Mouse (Mus musculus): ENCODE measurements around the gene Msln.

The Msln gene

DNA sequence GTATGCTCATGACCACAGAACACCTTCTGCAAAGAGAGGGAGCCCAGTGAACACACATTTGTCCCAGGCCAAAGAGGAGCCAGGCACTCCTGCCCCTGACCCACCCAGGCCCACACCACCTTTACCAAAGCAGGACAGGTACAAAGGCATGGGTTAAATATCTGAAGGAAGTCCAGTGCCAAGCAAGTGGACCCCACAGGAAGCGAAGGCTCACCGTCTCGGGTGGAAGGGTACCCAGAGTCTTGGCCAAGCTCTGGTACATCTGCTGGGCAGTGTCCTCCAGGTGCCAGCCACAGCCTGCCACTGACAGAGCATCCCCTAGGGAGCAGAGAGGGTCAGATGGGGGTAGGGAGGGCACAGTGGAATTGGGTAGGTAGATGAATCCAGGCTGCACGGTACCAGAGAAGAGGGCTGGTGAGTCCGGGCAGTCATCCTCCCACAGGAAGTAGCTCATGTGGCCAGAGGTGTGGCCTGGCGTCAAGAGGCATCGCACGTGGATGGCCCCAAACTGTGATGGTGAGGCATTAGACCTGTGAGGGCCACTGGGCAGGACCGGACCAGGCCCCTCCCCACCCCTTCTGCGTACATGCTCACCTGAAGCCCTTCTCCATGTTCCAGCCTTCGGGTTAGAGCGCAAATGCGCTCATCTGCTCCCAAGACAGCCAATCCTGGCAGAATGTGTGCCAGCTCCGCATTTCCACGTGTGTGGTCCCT lies 29.8 kb upstream of the Msln start:
- ChIA-PET CTCF (interaction anchor here in 3 of 4 experiments (1.2 to 2.9 kb wide), 4 partner anchors 10 to 52 kb away, joined by 4 to 20 read pairs (median 8); partner anchors contain the start of gene Narfl (in 3 of the 3)), POLR2A (interaction anchor here (1.0 to 3.1 kb wide), 15 partner anchors 8 to 68 kb away, joined by 3 to 25 read pairs (median 6); partner anchors contain the start of genes Narfl (in 4 of the 4), Metrn (in 3 of the 4), Chtf18 (in 1 of the 4) and Gng13 (in 1 of the 4))

GRCm38 (mm10) chr17:25783086-25783485 lies 28.9 kb upstream of the Msln start:
- POLR2A ChIA-PET, result interaction anchor here in 3 of 4 experiments (1.1 to 3.1 kb wide), 9 partner anchors 9 to 67 kb away, joined by 3 to 14 read pairs (median 5); partner anchors contain the start of genes Narfl (in 2 of the 3), Chtf18 (in 1 of the 3), Gng13 (in 1 of the 3) and Rpusd1 (in 1 of the 3)
- CTCF ChIA-PET, result interaction anchor here in 1 of 4 experiments (1.1 kb wide), 1 partner anchor 19 kb away, joined by 4 read pairs; no protein-coding TSS in a partner anchor

GRCm38 (mm10) chr17:25781339-25781738 lies 27.2 kb upstream of the Msln start:
- POLR2A ChIA-PET, result interaction anchor here in 3 of 4 experiments (0.6 to 3.1 kb wide), 21 partner anchors 8 to 65 kb away, joined by 3 to 14 read pairs (median 4); partner anchors contain the start of genes Chtf18 (in 2 of the 3), Fam173a (in 2 of the 3), Metrn (in 2 of the 3) and Narfl (in 2 of the 3)
- CTCF ChIA-PET, result interaction anchor here in 2 of 4 experiments (0.6 to 1.9 kb wide), 6 partner anchors 8 to 58 kb away, joined by 3 to 7 read pairs (median 3); partner anchors contain the start of genes Narfl (in 2 of the 2), Chtf18 (in 1 of the 2) and Rpusd1 (in 1 of the 2)

GRCm38 (mm10) chr17:25777948-25778347 lies 23.8 kb upstream of the Msln start:
- ChIA-PET CTCF (interaction anchor here in 1 of 4 experiments (1.1 kb wide), 1 partner anchor 54 kb away, joined by 4 read pairs; no protein-coding TSS in a partner anchor), POLR2A (interaction anchor here in 2 of 4 experiments (1.0 to 1.9 kb wide), 6 partner anchors 7 to 54 kb away, joined by 3 to 5 read pairs (median 4); partner anchors contain the start of genes Chtf18 (in 1 of the 2) and Haghl (in 1 of the 2))

DNA sequence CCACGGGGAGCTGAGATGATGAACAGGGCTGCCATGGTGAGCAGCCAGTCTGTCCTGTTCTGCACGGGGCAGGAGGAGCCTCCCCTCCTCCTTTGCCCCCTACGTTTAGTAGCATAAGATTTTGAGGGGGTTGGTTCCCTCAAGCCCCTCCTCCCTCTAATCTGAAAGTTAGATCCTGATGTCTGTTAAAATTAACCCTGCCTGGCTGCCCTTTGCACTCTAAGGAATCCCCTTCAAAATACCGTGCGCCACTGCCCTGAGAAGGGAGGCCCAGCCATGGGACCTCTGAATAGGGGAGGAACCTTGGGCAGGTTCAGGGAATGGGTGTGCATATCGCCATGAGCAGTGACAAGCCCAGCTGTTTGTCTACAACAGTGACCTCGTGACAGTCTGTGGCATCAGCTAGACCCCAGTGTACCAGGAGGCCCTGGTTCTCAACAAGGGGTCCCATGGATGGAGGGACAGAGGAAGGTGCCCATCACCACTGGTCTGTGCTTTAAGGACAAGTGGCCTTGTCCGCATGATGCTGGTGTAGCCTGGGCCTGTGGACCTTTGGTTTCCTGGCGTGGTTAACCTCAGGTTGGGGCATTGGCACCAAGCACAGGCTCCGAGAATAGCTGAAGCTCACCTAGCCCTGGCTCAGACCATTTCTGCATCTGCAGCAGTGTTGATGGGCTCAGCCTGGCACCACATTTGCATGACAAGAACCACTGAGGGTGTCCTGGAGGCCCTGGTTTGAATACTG lies 21.3 kb upstream of the Msln start:
- CTCF ChIA-PET, result interaction anchor here in 2 of 4 experiments (1.2 to 2.7 kb wide), 2 partner anchors 26 kb away, joined by 4 to 10 read pairs; no protein-coding TSS in a partner anchor
- POLR2A ChIA-PET, result interaction anchor here in 2 of 4 experiments (0.6 to 4.1 kb wide), 7 partner anchors 10 to 889 kb away, joined by 4 to 31 read pairs (median 13); partner anchors contain the start of genes Chtf18 (in 2 of the 2), Rpusd1 (in 2 of the 2), Haghl (in 1 of the 2) and Spsb3 (in 1 of the 2)

DNA sequence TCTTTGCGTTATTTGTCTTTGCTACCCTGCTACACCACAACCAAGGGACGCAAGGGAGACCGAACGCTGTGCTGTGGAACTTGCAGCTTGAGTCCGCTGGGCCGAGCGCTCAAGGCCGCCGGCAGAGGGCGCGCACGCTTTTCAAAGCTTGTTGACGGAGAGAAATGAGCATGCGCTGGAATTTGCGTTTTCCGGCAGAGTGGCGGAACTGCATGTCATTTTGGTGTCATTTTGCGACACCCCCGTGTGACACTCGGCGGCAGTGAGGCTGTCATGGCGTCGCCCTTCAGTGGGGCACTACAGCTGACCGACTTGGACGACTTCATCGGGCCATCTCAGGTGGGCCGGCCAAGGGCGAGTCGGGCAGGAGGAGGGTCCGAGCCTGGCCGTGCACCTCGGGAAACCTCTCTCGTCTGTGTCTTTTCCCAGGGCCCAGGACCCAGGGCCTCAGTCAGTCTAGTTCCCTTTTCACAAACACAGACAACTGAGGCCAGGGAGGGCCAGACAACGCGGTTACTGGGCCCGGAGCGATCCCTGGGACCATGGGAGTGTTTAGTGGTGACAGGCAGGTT lies 19.5 kb upstream of the Msln start, which contains the start of gene Narfl:
Gene Narfl (plus strand): TSS at position 228 of the 572 bp plus-strand sequence.
- POLR2A ChIA-PET, result interaction anchor here (0.6 to 4.1 kb wide), 33 partner anchors 8 to 479 kb away, joined by 3 to 31 read pairs (median 6); partner anchors contain the start of genes Chtf18 (in 3 of the 4), Haghl (in 3 of the 4), Rpusd1 (in 3 of the 4) and Stub1 (in 2 of the 4)

GRCm38 (mm10) chr17:25769331-25769730 lies 15.2 kb upstream of the Msln start:
- ChIA-PET CTCF (interaction anchor here in 1 of 4 experiments (1.2 kb wide), 1 partner anchor 10 kb away, joined by 3 read pairs; no protein-coding TSS in a partner anchor), POLR2A (interaction anchor here in 3 of 4 experiments (0.6 to 5.6 kb wide), 18 partner anchors 8 to 908 kb away, joined by 3 to 49 read pairs (median 4); partner anchors contain the start of genes Chtf18 (in 1 of the 3), Haghl (in 1 of the 3), Msln (in 1 of the 3) and Rpusd1 (in 1 of the 3))

More for the DNA sequence above, 19.5 kb upstream of the Msln start, which contains the start of gene Narfl:
- CTCF ChIA-PET, result interaction anchor here (0.6 to 2.7 kb wide), 47 partner anchors 8 to 296 kb away, joined by 3 to 20 read pairs (median 5); partner anchors contain the start of genes Chtf18 (in 4 of the 4), Rpusd1 (in 4 of the 4), Haghl (in 2 of the 4) and Metrn (in 2 of the 4)

DNA sequence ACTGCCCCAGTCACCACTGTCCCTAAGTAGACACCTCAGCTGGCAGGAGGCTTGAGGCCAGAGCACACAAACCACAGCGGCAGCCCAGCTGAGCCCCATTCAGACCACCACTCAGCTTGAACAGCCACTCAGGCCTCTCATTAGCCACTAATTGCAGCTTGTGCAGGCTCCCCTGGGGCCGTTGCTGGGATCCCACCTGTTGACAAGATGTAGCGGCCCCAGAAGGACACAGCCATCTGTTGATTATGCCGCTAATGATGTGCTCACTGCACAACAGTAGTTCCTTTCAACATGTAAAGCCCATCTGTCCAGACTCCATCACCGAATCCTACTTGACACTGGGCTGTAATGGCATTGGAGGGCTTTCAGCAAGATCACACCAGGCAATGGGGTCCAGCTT lies 11.7 kb upstream of the Msln start:
- POLR2A ChIA-PET, result interaction anchor here (0.6 to 5.6 kb wide), 9 partner anchors 8 to 837 kb away, joined by 3 to 49 read pairs (median 4); partner anchors contain the start of gene Stub1 (in 1 of the 4)
- CTCF ChIA-PET, result interaction anchor here in 1 of 4 experiments (2.5 kb wide), 1 partner anchor 34 kb away, joined by 6 read pairs; no protein-coding TSS in a partner anchor

GRCm38 (mm10) chr17:25762591-25762990 lies 8.4 kb upstream of the Msln start:
- ChIA-PET POLR2A (interaction anchor here in 3 of 4 experiments (0.5 to 11.8 kb wide), 11 partner anchors 9 to 474 kb away, joined by 3 to 137 read pairs (median 4); partner anchors contain the start of genes Chtf18 (in 2 of the 3), Rpusd1 (in 2 of the 3), Metrn (in 1 of the 3) and Msln (in 1 of the 3)), CTCF (interaction anchor here (0.6 to 1.6 kb wide), 5 partner anchors 11 to 746 kb away, joined by 3 to 7 read pairs (median 4); partner anchors contain the start of gene Narfl (in 1 of the 4))

- ChIA-PET POLR2A (interaction anchor here in 3 of 4 experiments (0.5 to 11.8 kb wide), 9 partner anchors 8 to 112 kb away, joined by 3 to 137 read pairs (median 5); partner anchors contain the start of genes Chtf18 (in 2 of the 3), Rpusd1 (in 2 of the 3) and Stub1 (in 1 of the 3)), CTCF (interaction anchor here in 2 of 4 experiments (0.6 to 1.4 kb wide), 4 partner anchors 12 to 475 kb away, joined by 3 to 7 read pairs (median 4); partner anchors contain the start of genes Narfl (in 2 of the 2), Chtf18 (in 1 of the 2) and Rpusd1 (in 1 of the 2))
Observed at GRCm38 (mm10) chr17:25761561-25761970, 7.4 kb upstream of the Msln start.

GRCm38 (mm10) chr17:25760148-25760547 lies 6.0 kb upstream of the Msln start:
- ChIA-PET CTCF (interaction anchor here in 2 of 4 experiments (0.9 to 2.2 kb wide), 5 partner anchors 10 to 28 kb away, joined by 3 to 9 read pairs (median 3); partner anchors contain the start of gene Narfl (in 1 of the 2)), POLR2A (interaction anchor here in 3 of 4 experiments (0.7 to 11.8 kb wide), 16 partner anchors 9 to 72 kb away, joined by 3 to 137 read pairs (median 4); partner anchors contain the start of genes Chtf18 (in 2 of the 3), Narfl (in 2 of the 3), Rpusd1 (in 2 of the 3) and Fam173a (in 1 of the 3))

- CTCF ChIA-PET, result interaction anchor here in 2 of 4 experiments (0.9 to 1.4 kb wide), 2 partner anchors 34 to 190 kb away, joined by 3 to 5 read pairs; no protein-coding TSS in a partner anchor
- POLR2A ChIA-PET, result interaction anchor here (0.6 to 11.8 kb wide), 33 partner anchors 8 to 1798 kb away, joined by 3 to 137 read pairs (median 6); partner anchors contain the start of genes Chtf18 (in 3 of the 4), Rpusd1 (in 3 of the 4), Narfl (in 2 of the 4) and Haghl (in 1 of the 4)
Observed at GRCm38 (mm10) chr17:25757691-25758090, 3.5 kb upstream of the Msln start.

DNA sequence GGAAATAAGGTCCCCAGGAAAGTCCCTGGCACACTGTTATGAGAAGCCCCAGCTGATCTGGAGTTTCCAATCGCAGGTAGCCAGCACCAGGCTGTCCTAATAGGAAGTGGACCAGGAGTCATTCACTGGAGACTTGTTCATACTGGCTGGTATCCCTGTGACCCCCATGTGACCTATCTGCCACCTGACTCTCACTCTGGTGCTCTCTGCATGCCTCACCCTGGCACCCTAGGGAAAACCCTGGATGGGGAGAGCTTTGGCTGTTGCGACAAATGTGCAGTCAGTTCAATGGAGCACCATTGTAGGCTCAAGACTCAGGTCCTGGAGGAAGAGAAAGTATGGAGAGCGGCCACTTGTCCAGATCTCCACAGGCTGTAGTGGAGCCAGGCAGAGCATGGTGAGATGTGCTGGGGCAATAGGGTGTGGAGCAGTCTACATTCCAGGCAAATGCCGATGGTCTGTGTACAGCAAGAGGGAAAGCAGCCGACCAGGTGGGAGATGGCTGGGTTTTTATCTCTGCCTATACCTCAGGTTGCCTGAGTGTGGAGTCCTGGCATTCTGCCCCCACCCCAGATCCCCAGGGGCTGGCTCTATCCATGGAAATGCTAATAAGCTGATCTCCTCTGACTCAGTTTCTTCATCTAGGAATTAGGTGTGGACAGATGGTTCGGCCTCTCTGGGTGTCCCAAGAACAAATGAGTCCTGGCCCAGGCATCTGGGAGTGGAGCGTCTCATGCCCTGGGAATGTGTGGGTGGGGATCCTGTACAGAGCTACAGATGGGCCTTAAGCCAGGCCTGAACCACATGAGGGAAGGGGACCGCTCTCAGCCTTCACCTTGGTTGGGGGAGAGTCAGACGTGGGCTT lies 2.4 kb upstream of the Msln start:
- ChIA-PET POLR2A (interaction anchor here (0.6 to 11.8 kb wide), 72 partner anchors 9 to 1800 kb away, joined by 3 to 137 read pairs (median 4); partner anchors contain the start of genes Chtf18 (in 3 of the 4), Narfl (in 3 of the 4), Rpusd1 (in 3 of the 4) and Haghl (in 2 of the 4)), CTCF (interaction anchor here (0.7 to 2.1 kb wide), 11 partner anchors 17 to 1032 kb away, joined by 3 to 7 read pairs (median 4); partner anchors contain the start of genes Narfl (in 3 of the 4), Chtf18 (in 1 of the 4), Ndufb10 (in 1 of the 4) and Rpusd1 (in 1 of the 4))

- CTCF ChIA-PET, result interaction anchor here in 3 of 4 experiments (0.6 to 2.1 kb wide), 3 partner anchors 24 to 253 kb away, joined by 3 to 7 read pairs (median 3); no protein-coding TSS in a partner anchor
- POLR2A ChIA-PET, result interaction anchor here (0.6 to 11.8 kb wide), 37 partner anchors 8 to 1155 kb away, joined by 3 to 137 read pairs (median 6); partner anchors contain the start of genes Chtf18 (in 3 of the 4), Narfl (in 3 of the 4), Rpusd1 (in 3 of the 4) and Mcrip2 (in 2 of the 4)
Observed at GRCm38 (mm10) chr17:25755627-25756377, 1.6 kb upstream of the Msln start.
